Comparison of ENCODE assay signal across 21 mouse cellular contexts in genomic region chrX:38813934-38814333, GRCm38 (mm10). TPM values are rescaled to one million over a fixed set of nuclear protein-coding genes. Genes with fewer than 3 reads are reported as not detected.
DNase-seq lines count a peak whose midpoint lies in the region; ATAC-seq lines count a peak whose summit lies in the region.
"Had no signal": no experiment of that assay in that cellular context is flagged by ENCODE, and none has a peak within 500 bp of the region (broad histone marks: within the 10 kb centered on the region; RNA-seq: fewer than 3 reads in every experiment).

No protein-coding gene starts in this region.

- no peaks in the 10 kb centered on the region for H3K36me3 ChIP-seq in hindbrain, embryonic 12.5 days
- no peaks in the 10 kb centered on the region for H3K36me3 ChIP-seq in hindbrain, embryonic 10.5 days
- H3K36me3 ChIP-seq: embryonic facial prominence, embryonic 15.5 days; kidney, embryonic 15.5 days; limb, embryonic 10.5 days had no signal

- no peak overlapping the region for H3K27ac ChIP-seq in hindbrain, embryonic 12.5 days
- H3K27ac ChIP-seq in hindbrain, embryonic 10.5 days, result no peak overlapping the region
- H3K27ac ChIP-seq: embryonic facial prominence, embryonic 15.5 days; kidney, embryonic 15.5 days; limb, embryonic 10.5 days; stomach, postnatal 0 days had no signal

- DNase-seq in hindbrain, embryonic 10.5 days (ENCODE audit: low spot score), result no peak
- DNase-seq in ES-CJ7 (ENCODE audit: low read depth, low spot score) (peak; percentile 60), NIH3T3 (ENCODE audit: low read depth) (peak; percentile 4)
- DNase-seq in embryo, embryonic 10.5 days (ENCODE audit: low spot score), result peak; percentile 31
- DNase-seq in right cerebral cortex, adult 2 months (ENCODE audit: low spot score in 2 of 2), result no peak
- no peak for DNase-seq in urinary bladder, adult 2 months (ENCODE audit: low spot score)
- DNase-seq: cerebellum, adult 8-10 months; gastrocnemius, postnatal 36 days; kidney, postnatal 4 days; layer of hippocampus, adult 9-11 months; lung, adult 18-20 months had no signal

- no peaks in the 10 kb centered on the region for H3K9me3 ChIP-seq in hindbrain, embryonic 12.5 days (replicated peaks)
- H3K9me3 ChIP-seq in hindbrain, embryonic 10.5 days, result no peaks in the 10 kb centered on the region
- H3K9me3 ChIP-seq: embryonic facial prominence, embryonic 15.5 days; kidney, embryonic 15.5 days; limb, embryonic 10.5 days had no signal

- H3K4me1 ChIP-seq in hindbrain, embryonic 12.5 days, result no peaks in the 10 kb centered on the region
- H3K4me1 ChIP-seq in hindbrain, embryonic 10.5 days (replicated peaks), result no peaks in the 10 kb centered on the region
- H3K4me1 ChIP-seq: embryonic facial prominence, embryonic 15.5 days; kidney, embryonic 15.5 days; limb, embryonic 10.5 days had no signal

- ATAC-seq in hindbrain, embryonic 12.5 days (ENCODE audit: low FRiP score), result peak; percentile 61; the same call in 1 of the 2 replicates
- ATAC-seq: forebrain, embryonic 16.5 days; intestine, embryonic 16.5 days had no signal

- H3K4me2 ChIP-seq in hindbrain, embryonic 12.5 days (replicated peaks), result no peak overlapping the region
- H3K4me2 ChIP-seq: embryonic facial prominence, embryonic 15.5 days; kidney, embryonic 15.5 days had no signal

- no peak overlapping the region for H3K9ac ChIP-seq in hindbrain, embryonic 12.5 days
- H3K9ac ChIP-seq: embryonic facial prominence, embryonic 15.5 days; kidney, embryonic 15.5 days had no signal

- 39% methylated on average over 3 of the region's 3 CpGs for WGBS in hindbrain, embryonic 12.5 days
- WGBS in hindbrain, embryonic 10.5 days, result 58% methylated on average over 3 of the region's 3 CpGs

- H3K27me3 ChIP-seq in hindbrain, embryonic 12.5 days, result no peaks in the 10 kb centered on the region
- no peaks in the 10 kb centered on the region for H3K27me3 ChIP-seq in hindbrain, embryonic 10.5 days (ENCODE audit: insufficient read depth, poor library complexity, severe bottlenecking)
- H3K27me3 ChIP-seq: embryonic facial prominence, embryonic 15.5 days; kidney, embryonic 15.5 days had no signal

- H3K4me3 ChIP-seq in hindbrain, embryonic 12.5 days, result no peak overlapping the region
- H3K4me3 ChIP-seq in hindbrain, embryonic 10.5 days, result no peak overlapping the region
- H3K4me3 ChIP-seq: embryonic facial prominence, embryonic 15.5 days; kidney, embryonic 15.5 days; limb, embryonic 10.5 days had no signal

RNA-seq across cellular contexts. Expression of gene 6030498E09Rik, which starts 41.5 kb away (rescaled TPM):
- polyA plus RNA-seq in hindbrain, embryonic 12.5 days (2016; fragmentation: Nextera tagmentation; extraction: Ambion mirVana), result 0.34 TPM in 1 of 2 replicates, not detected in the other
- not detected in 2 replicates for polyA plus RNA-seq in hindbrain, embryonic 10.5 days (2016; fragmentation: Nextera tagmentation; extraction: Ambion mirVana)
- polyA plus RNA-seq in urinary bladder, adult 2 months (2012; rRNA removed), result not detected in 2 replicates
- polyA plus RNA-seq: cortical plate, adult 2 months; embryonic facial prominence, embryonic 15.5 days; forebrain, embryonic 16.5 days; kidney, embryonic 15.5 days; limb, embryonic 10.5 days; liver, adult 2 months; stomach, postnatal 0 days; thymus, postnatal 0 days had no signal

Comparison
In these comparisons a context has a peak if more than half of its experiments do, and no peak if none do; other contexts are left out.
1. DNase-seq: peak in ES-CJ7 (single experiment), NIH3T3 (single experiment) and embryo, embryonic 10.5 days (single experiment); none in hindbrain, embryonic 10.5 days (single experiment), right cerebral cortex, adult 2 months (0 of 2) and urinary bladder, adult 2 months (single experiment).